Mouse (Mus musculus): ENCODE data around the gene Col4a3. TPM values are rescaled to one million over a fixed set of nuclear protein-coding genes. Genes with fewer than 3 reads are reported as not detected.

Gene Col4a3
- polyA plus RNA-seq, 1 experiment from 2014 or later = 0.23 TPM

DNA sequence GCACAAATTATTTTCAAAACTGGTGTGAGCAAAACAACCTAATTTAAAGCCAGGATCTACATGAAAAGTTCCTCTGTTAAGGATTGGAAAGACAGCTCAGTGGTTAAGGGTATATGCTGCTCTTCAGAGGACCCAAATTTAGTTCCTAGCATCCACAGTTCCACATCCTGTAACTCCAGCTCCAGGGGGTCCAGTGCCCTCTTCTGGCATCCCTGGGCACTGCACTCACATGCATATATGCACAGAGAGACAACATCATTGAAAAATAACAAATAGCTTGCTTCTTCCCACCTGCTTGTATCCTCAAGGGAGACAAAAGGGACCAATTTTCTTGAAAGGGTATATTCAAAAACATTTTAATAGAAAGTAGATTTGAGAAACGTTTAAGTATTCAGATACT is 175.6 kb downstream of the Col4a3 start:
- 85% methylated on average over 1 of the region's 1 CpGs for WGBS
- ATAC-seq (ENCODE audit: low FRiP score) = no peak
- no peaks in the 10 kb centered on the region for H3K4me1 ChIP-seq
- H3K27me3 ChIP-seq = no peaks in the 10 kb centered on the region
- H3K9ac ChIP-seq = no peak overlapping the region
- no peak overlapping the region for H3K4me2 ChIP-seq
- H3K9me3 ChIP-seq = no peaks in the 10 kb centered on the region
- no peak overlapping the region for H3K27ac ChIP-seq
- H3K4me3 ChIP-seq (replicated peaks) = no peak overlapping the region
- peaks cover 7% of the 10 kb centered on the region for H3K36me3 ChIP-seq (replicated peaks)

DNA sequence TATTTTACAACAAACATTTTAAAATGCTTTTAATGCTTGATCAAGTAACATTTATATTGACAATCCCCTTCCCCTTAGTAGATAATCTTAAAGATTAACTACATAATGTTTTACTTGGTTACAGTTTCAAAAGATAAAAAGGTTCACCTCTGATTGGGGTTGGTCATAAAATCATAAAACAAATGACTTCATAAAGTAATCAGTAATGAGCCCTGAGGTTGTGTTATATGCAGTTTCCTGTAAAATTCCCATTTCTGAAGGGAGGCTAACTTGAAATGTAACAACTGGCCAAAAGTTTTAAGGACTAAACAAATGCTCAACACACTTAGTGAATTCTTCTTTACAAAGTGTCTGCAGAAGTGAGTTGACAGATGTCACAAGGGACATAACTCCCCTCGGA is 179.5 kb downstream of the Col4a3 start:
- Histone ChIP-seq H3K9me3 (no peaks in the 10 kb centered on the region), H3K4me3 (replicated peaks) (no peak overlapping the region), H3K9ac (no peak overlapping the region), H3K4me1 (no peaks in the 10 kb centered on the region), H3K36me3 (replicated peaks) (peaks cover 7% of the 10 kb centered on the region), H3K27me3 (no peaks in the 10 kb centered on the region), H3K4me2 (no peak overlapping the region), H3K27ac (no peak overlapping the region)
- no peak for ATAC-seq (ENCODE audit: low FRiP score)
- WGBS = 81% methylated on average over 1 of the region's 1 CpGs

DNA sequence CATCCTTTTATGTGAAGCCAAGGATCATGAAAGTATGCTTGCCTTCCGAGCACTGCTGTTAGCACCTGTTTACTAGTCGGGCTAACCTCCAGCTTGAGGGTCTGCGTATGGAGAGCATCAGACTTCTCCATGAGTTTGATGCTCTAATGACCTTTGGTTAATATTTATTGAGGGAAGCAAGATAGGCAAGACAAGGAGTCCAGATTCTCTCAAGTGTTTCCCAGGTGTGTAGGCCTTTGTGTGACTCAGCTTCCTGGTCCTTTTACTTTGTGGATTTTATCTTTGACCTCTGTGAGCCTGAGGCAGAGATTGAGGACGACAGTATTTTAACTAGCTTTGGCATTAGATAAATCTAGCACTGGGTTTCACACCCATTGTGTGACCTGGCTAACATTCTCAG is 179.9 kb downstream of the Col4a3 start:
- Histone ChIP-seq H3K4me2 (no peak overlapping the region), H3K9ac (no peak overlapping the region), H3K4me3 (replicated peaks) (no peak overlapping the region), H3K27ac (no peak overlapping the region), H3K4me1 (no peaks in the 10 kb centered on the region), H3K27me3 (no peaks in the 10 kb centered on the region), H3K9me3 (no peaks in the 10 kb centered on the region), H3K36me3 (replicated peaks) (peaks cover 7% of the 10 kb centered on the region)
- no peak for ATAC-seq (ENCODE audit: low FRiP score)
- WGBS = 85% methylated on average over 4 of the region's 4 CpGs

- WGBS = 81% methylated on average over 5 of the region's 5 CpGs
- Histone ChIP-seq H3K4me3 (replicated peaks) (no peak within 1 kb of the TSS), H3K36me3 (replicated peaks) (no peaks in the 10 kb centered on the region), H3K9ac (no peak within 1 kb of the TSS), H3K27ac (no peak within 1 kb of the TSS), H3K27me3 (no peaks in the 10 kb centered on the region), H3K4me2 (no peak within 1 kb of the TSS), H3K9me3 (no peaks in the 10 kb centered on the region), H3K4me1 (no peaks in the 10 kb centered on the region)
- ATAC-seq (ENCODE audit: low FRiP score) = no peak
Measured at GRCm38 (mm10) chr1:82768269-82768668, 181.5 kb downstream of the Col4a3 start, which contains the start of gene Tm4sf20. Gene Tm4sf20, minus strand, starts transcription at chr1:82768461.

- Histone ChIP-seq H3K4me3 (replicated peaks) (no peak within 1 kb of the TSS), H3K27ac (no peak within 1 kb of the TSS), H3K27me3 (no peaks in the 10 kb centered on the region), H3K9ac (no peak within 1 kb of the TSS), H3K4me2 (no peak within 1 kb of the TSS), H3K9me3 (no peaks in the 10 kb centered on the region), H3K36me3 (replicated peaks) (no peaks in the 10 kb centered on the region), H3K4me1 (no peaks in the 10 kb centered on the region)
- ATAC-seq (ENCODE audit: low FRiP score) = no peak
- WGBS = 93% methylated on average over 15 of the region's 15 CpGs
Measured at GRCm38 (mm10) chr1:82771022-82771586, 184.4 kb downstream of the Col4a3 start, which contains the start of gene Gm47791. Gene Gm47791, minus strand, starts transcription at chr1:82771243.

Other genes starting within 250 kb of the Col4a3 start
- 0.12 and 0.17 TPM in 2 replicates for gene Col4a4, start 72 bp upstream of the Col4a3 start, polyA plus RNA-seq (2016; fragmentation: Nextera tagmentation; extraction: Ambion mirVana)
- 285 and 304 TPM in 2 replicates for gene Mff, start 138.0 kb downstream of the Col4a3 start, polyA plus RNA-seq (2016; fragmentation: Nextera tagmentation; extraction: Ambion mirVana)
- gene Tm4sf20, start 181.5 kb downstream of the Col4a3 start, polyA plus RNA-seq (2016; fragmentation: Nextera tagmentation; extraction: Ambion mirVana) = 0.13 and 0.24 TPM in 2 replicates
- not detected in 2 replicates for gene Gm47791, start 184.3 kb downstream of the Col4a3 start, polyA plus RNA-seq (2016; fragmentation: Nextera tagmentation; extraction: Ambion mirVana)

Data from forebrain, embryonic 12.5 days (tissue).